Mouse (Mus musculus) embryo, embryonic 10 days (tissue): Measurements from ENCODE around the gene Fbxl15.
A peak's percentile ranks its signal among the peaks of the same experiment; 100 is the strongest.

ENCODE experiments used
- DNase-seq: peaks from one replicate; pipeline ENCODE4 v3.0.0-alpha.2; 2015; ENCODE audit warnings: low spot score

Fbxl15 gene

DNA sequence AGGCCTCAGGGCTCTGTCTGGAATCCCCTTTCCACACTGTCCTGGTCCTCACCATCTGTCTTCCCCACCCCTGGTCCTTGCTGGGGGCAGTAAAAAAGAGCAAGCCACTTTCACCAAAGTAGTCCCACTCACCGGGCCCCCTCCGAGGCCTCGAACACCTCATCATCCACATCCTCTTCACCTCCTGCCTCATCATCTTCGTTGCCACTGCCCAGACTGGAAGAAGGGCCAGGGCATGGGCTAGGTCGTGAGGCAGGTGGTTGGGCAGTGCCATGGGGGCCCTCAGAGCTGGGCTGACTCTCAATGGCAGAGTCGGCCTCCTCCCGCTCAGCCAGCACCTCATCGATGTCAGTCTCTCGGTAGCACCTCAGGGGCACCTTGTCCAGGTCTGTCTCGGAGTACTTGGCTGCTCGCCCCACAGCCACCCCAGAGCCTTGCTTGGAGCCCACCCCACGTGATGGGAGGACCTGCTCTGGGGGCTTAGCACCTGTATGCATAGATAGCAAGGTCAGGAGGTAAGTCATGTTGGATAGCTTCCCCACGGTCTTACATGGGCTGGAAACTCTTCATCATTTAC, 4.9 kb upstream of the Fbxl15 start:
- no peak for DNase-seq

DNA sequence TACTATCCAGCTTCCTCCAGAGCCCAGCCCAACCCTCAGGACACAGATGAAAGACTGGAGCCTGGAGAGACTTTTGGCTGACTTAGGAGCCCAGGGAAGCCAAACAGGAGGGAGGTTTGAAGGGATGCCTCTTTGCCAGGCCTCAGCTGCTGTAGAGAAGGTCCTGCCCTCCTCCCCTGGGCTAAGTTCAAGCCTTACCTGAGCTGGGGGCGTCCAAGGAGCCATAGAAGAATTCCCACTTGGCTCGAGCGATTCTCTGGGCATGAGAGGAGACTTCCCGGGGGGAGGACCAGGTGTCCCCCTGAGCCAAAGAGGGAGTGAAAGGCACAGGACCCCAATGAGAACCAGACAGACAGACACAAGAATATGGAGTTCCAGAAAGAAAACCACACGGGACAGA, 4.3 kb upstream of the Fbxl15 start:
- no peak for DNase-seq

DNA sequence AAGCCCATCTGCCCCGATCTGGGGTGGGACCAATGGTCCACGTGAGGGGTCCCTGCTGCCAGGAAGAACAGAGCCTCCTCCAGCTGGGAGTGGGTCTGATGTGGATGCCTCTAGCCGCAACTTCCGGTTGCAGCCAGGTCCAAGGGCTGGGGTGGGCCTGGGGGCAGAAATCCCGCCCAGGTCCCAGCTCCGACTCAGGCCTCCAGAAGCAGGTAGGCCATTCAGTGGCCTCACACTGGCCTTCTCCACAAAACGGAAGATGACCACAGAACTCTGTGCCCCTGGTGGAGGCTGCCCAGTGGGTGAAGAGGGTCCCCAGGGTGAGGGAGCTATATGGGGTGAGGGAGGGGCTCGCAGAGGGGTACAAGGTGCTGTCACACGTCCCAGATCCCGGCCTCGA, 3.6 kb upstream of the Fbxl15 start:
- DNase-seq: no peak

DNA sequence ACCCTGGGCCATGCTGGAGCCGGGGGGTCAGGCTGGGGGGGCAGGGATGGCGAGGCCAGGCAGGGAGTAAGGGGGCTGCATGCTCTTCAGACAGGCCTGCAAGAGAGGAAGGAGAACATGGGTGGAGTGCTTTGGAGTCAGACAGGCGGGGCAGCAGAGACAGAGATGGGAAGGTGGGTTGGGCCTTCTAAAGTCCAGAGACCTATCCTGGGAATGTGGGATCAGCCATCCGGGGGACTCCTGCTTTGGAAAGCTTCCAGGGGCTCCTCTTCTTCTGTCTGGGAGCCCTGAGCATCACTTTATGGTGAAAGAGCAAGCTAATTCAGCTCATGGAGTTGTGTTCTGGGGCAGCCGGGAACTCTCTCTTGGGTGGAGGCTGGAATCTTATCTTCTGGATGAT, 3.1 kb upstream of the Fbxl15 start:
- no peak for DNase-seq

DNA sequence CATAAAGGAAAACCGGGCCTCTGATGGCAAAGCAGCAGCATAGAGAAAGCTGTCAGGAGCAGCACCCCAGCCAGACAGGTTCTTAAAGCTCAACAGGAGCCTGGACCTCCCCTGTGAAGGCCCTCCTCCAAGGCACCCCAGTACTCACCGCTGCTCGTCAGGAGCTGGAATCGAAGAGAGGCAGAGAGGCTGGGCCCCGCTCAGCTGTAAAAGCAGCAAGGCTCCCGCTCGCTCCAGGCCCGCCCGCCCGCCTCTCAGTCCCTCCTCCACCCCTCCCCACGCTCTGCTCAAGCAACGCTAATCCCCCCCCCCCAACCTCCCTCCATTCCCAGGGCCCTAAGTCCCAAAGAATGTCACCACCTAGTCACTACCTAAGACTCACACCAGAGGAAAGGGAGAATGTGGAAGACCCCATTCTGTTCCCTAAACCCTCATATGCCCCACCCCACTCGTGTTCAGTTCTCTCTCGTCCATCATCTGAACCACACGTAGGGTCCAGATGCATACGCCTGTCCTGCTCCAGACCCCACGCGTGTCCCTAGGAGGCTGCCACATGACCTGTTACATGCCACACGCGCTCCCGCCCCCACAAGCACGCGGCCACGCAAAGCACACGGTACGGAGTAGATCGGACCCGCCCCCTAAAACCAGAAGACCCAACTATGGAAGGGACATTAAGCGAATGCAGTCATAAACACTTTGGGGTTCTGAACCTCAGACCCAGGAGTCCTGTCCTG, 1.8 kb upstream of the Fbxl15 start:
- DNase-seq: no peak

DNA sequence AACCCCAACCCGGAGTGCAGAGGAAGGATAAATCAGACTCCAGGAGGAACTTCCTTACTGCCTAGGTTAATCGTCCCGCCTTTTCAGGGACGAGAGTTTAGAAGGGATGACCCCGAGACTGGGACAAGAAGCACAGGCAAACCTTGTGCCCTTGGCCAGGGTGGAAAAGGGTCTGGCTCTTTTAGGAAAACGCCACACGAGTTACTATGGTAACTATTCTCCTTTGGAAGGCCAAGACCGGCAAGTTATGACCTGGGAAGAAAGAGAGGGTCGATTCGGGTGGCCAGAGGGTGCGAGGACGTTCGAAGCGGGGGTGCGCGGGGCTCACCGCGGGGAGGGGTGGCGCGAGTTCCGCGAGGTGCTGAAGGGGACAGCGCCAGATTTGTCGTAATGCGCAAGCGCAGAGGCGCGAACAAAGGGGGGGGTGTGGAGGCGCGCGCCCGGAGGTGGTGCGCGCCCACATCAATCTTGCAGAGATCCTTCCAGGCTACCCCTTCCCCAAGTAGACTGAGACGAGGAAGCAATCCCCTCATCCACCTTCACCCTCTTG, 1.2 kb upstream of the Fbxl15 start, which contains the start of gene Psd:
Gene Psd, minus strand, starts transcription at position 401 of the 550 bp plus-strand sequence.
- DNase-seq: peak; percentile 49

DNA sequence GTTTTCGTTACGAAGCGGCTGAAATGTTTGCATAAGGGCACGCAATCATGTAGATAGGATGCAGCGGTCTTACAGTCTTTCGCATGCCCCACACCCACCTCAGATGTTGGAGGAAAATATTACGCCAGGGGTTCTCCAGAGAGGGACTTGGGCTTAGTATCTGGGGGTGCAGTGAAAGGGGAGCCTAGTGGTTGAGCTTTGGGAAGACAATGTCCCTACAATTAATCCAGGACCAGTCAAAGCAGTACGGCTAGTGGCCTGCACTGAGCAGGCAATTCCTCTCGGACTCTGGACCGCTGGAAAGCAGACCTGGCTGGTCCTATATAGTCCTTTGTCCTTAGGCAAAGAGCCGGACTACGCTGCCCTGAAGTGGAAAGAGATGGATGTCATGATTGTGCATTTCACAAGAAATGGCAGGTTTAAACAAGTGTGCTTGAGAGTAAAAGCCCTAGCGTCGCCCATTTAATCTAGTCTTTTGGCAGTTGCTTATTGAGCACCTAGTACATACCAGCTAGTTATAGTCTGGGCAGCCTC, 386 bp upstream of the Fbxl15 start:
- no peak for DNase-seq

DNA sequence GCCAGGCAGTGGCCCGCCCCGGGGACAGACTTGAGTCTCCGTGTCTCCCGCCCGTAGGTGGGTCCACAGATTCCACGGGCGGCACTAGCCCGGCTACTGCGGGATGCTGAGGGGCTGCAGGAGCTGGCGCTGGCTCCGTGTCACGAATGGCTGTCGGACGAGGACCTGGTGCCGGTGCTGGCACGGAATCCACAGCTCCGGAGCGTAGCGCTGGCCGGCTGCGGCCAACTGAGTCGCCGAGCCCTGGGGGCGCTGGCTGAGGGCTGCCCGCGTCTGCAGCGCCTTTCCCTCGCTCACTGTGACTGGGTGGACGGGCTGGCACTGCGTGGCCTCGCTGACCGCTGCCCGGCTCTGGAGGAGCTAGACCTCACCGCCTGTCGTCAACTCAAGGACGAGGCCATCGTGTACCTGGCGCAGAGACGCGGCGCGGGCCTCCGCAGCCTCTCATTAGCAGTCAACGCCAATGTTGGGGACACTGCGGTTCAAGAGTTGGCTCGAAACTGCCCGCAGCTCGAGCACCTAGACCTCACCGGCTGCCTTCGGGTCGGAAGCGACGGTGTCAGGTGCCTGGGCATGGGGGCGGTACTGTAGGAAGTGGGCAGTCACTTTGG, 1.2 kb downstream of the Fbxl15 start:
- DNase-seq: no peak

DNA sequence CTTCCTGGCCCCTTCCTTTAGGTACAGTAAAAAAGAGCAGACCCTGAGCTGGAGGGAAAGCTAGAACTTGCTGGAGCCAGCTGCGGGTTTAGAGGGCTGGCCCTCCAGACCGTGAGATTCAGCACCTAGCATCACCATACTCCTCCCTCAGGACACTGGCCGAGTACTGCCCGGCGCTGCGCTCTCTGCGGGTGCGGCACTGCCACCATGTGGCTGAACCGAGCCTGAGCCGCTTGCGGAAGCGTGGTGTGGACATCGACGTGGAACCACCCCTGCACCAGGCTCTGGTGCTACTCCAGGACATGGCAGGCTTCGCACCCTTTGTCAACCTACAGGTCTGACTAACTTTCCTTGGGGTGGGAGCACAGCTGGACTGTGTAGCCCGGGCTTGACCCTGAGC, 2.0 kb downstream of the Fbxl15 start:
- DNase-seq: peak; percentile 90

DNA sequence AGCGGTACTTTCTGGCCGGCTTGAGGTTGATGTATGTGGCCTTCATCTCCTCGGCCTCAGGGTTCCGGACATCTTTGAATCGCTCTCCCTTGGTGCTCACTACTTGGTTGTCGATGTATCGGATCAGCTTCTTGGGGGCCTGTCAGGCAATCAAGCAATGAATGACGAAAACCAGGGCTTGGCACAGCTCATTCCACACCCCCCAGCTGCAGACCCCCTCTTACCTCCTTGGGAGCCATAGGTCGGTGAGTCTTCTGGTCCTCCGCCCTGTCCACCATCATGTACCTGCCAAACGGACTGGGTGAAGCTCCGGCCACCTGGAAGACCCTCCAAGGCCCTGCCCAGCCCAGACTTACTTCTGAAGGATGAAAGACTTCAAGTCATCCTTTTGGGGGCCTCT, 2.7 kb downstream of the Fbxl15 start:
- DNase-seq: no peak

DNA sequence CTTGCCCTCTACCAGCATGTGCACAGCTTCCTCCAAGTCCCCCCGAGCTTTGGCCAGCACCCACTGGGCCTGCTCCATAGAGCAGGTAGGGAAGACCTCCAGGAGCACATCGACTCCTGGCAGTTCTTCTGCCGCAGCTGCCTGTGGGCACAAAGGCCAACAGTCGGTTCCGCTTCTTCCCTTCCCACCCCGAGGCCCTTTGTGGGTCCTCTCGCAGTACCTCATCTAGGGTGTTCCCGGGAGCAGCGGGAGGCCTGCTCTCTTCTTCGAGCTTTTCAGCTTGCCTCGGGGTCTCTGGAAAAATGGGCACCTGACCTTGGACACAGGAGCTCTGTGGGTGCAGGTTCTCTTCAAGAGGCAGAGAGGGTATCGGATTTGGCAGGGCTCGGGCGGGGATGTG, 3.3 kb downstream of the Fbxl15 start:
- DNase-seq: no peak

DNA sequence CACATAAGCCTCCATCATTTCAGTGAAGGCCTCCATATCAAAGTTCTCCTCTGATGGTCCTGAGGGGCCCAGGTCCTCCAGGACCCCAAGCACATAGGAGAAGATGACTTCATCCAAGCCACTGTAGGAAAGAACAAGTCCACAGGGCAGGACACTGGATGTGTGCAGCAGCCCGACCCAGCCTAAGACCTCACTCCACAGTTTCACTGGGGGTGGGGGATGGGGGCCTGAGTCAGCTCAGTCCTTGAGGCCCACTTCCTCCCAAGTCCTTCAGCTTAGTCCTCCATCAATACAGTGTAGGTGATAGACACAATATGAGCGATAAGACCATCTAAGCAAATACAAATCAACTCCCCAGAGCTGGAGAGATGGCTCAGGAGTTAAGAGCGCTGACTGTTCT, 4.0 kb downstream of the Fbxl15 start:
- DNase-seq: no peak

DNA sequence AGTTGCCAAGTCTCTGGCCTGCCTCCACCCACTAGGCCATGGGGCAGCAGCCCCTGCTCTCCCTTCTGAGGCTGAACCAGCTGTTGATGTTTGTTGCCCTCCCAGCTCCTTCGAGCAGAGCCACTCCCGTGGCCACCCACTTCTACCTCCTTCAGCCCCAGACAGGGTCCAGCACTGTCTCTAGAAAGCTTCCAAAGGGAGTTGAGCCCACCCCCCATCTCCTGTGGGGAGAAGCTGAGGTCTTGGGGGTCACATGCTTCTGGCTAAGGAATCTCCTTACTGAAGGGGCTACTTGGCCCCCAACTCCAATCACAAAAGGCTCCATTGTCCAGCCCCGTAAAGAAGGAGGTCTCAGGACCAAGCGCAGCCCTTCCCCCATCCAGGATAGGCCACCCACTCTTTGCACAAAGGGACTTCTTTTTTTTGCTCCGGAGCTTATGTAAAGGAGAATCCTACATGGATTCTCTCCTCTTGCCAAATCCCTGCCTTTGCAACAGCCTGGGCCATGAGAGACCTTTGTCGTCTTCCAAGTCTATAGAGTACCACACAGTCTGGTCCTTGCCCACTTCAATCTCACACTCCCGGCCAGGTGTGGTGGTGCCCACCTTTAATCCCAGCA, 4.8 kb downstream of the Fbxl15 start:
- DNase-seq: no peak

DNA sequence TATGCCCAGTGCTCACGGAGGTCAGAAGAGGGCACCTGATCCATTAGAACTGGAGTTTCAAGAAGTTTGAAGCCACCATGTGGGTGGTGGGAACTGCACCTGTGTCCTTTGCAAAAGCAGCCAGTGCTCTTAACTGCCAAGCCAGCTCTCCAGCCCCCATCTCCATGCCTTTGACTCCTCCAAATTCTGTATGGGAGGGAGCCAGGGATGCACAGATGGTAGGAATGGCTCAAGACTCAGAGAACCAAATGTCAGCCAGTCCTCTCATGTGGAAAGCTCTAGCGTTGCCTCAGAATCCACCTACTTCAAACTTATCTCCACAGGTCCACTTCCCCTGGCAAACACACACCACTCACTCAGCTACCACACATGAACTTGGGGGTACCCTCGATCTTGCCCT, 5.9 kb downstream of the Fbxl15 start:
- DNase-seq: no peak

DNA sequence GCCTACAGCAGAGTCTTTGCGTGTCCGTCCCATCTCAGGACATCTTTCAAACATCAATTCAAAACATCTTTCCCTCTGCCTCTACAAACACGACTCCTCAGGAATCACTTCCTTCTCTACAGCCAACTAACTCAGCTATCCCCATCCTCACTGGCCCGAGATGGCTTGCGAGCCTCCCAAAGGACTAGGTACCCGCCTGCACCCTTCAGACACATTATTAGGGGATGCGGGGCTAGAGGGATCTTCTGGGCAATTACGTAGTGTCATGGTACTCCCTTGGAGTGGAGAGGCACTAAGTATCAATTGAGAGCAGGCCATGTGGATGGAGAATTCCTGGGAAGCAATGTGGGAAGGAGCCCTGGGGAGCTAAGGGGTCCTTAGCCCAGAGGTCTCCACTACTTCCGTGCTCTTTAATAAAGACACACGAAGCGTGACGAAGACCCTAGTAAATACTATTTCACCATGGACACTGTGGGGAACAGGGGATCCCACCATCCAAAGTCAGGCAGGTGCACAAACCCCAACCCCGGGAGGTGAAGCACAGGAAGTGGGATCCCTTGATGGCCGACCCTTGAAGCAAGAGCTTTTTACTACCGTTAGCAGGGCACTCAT, 9.8 kb downstream of the Fbxl15 start:
- DNase-seq: no peak

DNA sequence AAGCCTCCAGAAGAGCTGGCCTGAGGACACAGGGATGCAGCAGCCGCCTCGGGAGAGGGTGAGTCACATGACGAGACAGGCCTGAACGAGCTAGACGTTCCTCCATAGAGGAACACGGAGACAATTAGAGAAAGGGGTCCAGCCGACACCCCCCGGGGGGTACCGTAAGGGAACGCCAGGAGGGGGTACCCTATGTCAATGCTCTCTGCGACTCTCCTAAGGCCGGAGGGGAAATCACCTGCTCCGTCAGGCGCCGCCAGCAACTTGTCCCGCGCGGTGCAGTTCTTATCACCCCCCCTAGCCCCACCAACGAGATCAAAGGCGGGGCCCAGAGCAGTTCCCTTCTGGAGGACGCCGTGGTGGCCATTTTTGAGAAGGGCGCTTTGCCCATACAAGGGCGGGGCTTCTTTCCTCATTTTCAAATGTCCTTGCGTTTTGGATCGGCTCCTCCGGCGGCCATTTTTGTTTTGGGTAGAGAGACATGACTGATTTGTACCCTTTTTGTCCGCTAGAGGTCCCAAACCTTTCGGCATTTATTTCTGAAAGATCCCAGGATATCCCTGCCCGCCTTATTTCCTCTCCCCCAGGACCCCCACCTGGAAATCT, 10.4 kb downstream of the Fbxl15 start, which contains the start of gene Cuedc2:
Gene Cuedc2, minus strand, starts transcription at position 372 of the 606 bp plus-strand sequence.
- peak; percentile 94 for DNase-seq

DNA sequence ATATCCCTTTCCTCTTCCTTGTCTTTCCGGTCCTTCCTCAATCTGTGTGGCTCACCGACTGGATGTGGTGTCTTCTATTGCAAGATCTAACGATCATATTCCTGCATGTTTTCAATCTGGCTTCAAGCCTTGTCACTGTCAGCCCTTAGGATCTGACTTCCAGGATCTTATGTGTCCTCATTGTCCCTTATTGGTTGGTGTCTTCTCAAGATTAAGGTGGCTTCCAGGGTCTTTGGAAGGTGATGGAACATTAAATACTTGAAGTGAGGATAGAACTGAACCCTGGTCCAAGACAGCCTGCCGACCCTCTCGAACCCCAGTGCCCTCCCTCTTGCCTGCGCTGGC, 10.9 kb downstream of the Fbxl15 start:
- DNase-seq: no peak

DNA sequence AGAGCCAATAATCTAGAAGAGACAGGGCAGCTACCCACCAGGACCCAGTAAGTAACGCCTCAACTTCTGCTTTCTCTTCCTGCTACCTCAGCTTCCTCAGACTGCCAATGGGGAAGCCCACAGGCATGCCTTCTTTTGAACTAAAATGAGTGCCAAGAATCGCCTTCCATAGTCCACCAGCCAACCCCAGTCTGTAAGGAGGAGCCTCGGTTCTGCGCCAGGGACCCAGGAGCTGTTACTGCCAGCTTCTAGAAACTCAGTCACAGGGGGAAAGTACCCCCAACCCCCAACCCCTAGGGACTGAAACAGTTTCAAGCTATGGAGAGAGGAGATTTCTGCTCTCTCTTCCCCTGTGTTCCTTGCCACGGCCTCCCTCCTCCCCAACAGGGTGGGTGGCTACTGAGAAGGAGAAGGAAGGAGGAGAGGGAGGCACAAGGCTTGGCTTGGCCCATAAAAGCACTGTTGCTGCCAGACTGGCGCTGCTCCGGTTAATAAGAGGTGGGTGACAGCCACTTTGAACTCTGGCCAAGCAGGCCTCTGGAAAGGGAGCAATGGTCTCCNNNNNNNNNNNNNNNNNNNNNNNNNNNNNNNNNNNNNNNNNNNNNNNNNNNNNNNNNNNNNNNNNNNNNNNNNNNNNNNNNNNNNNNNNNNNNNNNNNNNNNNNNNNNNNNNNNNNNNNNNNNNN, 11.4 kb downstream of the Fbxl15 start:
- DNase-seq: no peak

DNA sequence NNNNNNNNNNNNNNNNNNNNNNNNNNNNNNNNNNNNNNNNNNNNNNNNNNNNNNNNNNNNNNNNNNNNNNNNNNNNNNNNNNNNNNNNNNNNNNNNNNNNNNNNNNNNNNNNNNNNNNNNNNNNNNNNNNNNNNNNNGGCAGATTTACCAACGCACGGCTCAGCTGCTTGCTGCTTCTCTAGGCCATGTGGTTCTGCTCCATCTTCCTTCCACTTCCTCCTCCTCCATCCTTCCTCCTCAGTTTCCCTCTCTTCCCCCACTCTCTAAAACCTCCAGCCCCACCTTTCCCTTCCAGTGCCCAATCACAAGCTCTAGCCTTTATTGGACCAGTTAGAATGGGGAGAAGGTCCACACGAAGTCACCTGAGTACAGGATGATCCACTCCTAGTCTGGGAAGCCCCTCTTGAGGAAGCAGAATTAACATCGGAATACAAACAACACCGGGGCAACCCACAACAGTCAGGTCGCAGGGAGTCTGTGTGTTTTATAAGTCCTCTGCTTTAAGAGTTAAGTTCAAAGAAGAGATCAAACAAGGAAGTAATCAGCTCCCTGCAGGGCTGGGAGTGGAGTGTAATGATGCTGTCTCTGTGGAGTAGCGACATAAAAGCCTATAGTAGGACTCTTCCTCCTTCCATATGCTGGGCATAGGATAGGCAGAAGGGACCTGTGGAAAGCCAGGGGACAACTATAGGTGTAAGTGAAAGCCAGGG, 16.9 kb downstream of the Fbxl15 start:
- DNase-seq: no peak

DNA sequence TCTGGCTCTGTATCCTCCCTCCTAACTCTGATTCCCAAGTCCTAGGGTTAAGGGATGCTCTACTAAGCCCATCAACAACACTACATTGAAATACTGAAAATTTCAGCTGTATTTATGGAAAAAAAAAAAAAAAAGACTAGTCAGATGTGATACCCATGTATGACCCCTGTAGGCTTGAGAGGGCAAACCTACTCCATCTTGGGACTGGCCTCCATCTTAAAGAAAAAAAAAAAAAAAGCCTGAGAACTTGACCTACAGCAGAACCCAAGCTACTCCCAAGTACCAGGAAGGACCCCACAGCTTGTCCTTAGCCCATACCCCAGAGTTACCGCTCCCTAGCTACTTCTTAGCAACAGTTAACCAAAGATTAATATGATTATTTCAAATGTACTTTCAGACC, 19.2 kb downstream of the Fbxl15 start:
- no peak for DNase-seq
